Mouse (Mus musculus) CH12.LX (cell line): Measurements from ENCODE around the gene Plppr3.

Experiments used
- CTCF ChIP-seq, 2 experiments: IDR thresholded peaks in 1 of 2; conservative IDR thresholded peaks in 1 of 2; 2 replicates each; pipeline ENCODE4 v1.5.1; 2011 to 2012; ENCODE audit warnings: low read depth in 2 of 2, low read length in 2 of 2, improper control_type of control experiment in 1 of 2, inconsistent platforms in 1 of 2, mild to moderate bottlenecking in 1 of 2, moderate library complexity in 1 of 2
- E2F4 ChIP-seq: IDR thresholded peaks from 2 replicates; pipeline ENCODE4 v1.6.1; 2011; ENCODE audit warnings: low read depth, low read length, improper control_type of control experiment; ENCODE audit not compliant: insufficient replicate concordance
- ELF1 ChIP-seq: IDR thresholded peaks from 2 replicates; pipeline ENCODE4 v1.6.1; 2014; ENCODE audit warnings: low read depth, mild to moderate bottlenecking, inconsistent platforms, low read length, improper control_type of control experiment
- MAFK ChIP-seq: IDR thresholded peaks from 2 replicates; pipeline ENCODE4 v1.6.1; 2011; ENCODE audit warnings: low read length, improper control_type of control experiment; ENCODE audit not compliant: insufficient replicate concordance
- PAX5 ChIP-seq: IDR thresholded peaks from 2 replicates; pipeline ENCODE4 v1.6.1; 2012; ENCODE audit warnings: low read length, inconsistent platforms, mixed read lengths
- POLR2A ChIP-seq: IDR thresholded peaks from 2 replicates; pipeline ENCODE4 v1.6.1; 2011; ENCODE audit warnings: low read depth, mild to moderate bottlenecking, improper control_type of control experiment, low read length
- USF1 ChIP-seq: IDR thresholded peaks from 2 replicates; pipeline ENCODE4 v1.6.1; 2014; ENCODE audit warnings: low read depth, mild to moderate bottlenecking, inconsistent platforms, low read length, improper control_type of control experiment
- ZKSCAN1 ChIP-seq: IDR thresholded peaks from 2 replicates; pipeline ENCODE4 v1.6.1; 2012; ENCODE audit warnings: low read depth, inconsistent platforms, low read length, improper control_type of control experiment, borderline replicate concordance
- ZNF384 ChIP-seq: IDR thresholded peaks from 2 replicates; pipeline ENCODE4 v1.6.1; 2012; ENCODE audit warnings: low read depth, low read length, improper control_type of control experiment, inconsistent platforms

- TF ChIP-seq POLR2A (no peak), CTCF (conservative IDR thresholded peaks at IDR 0.05 in 1 of 2, IDR thresholded peaks at IDR 0.05 in 1 of 2; ENCODE audit: low read depth in 2 of 2, low read length in 2 of 2) (no peak), E2F4 (no peak), ZNF384 (no peak), ZKSCAN1 (no peak), USF1 (no peak), MAFK (no peak), ELF1 (no peak), PAX5 (no peak)
Measured at GRCm38 (mm10) chr10:79856280-79856679, 18.2 kb downstream of the Plppr3 start.
